Mouse (Mus musculus) liver, embryonic 12.5 days (tissue): ENCODE data around the gene Smim24. TPM values are rescaled to one million over a fixed set of nuclear protein-coding genes. Genes with fewer than 3 reads are reported as not detected.
A peak's percentile ranks its signal among the peaks of the same experiment; 100 is the strongest.

Experiments
- ATAC-seq: fragments of 200-750 bp; cut with Nextera tagmentation; 2 replicates; pipeline ENCODE4 v1.8.0; 2017; ENCODE audit warnings: moderate number of reproducible peaks, mild to moderate bottlenecking, moderate library complexity
- H3K27ac ChIP-seq: fragments of 300-500 bp; sonication (generic); 2 replicates; pipeline ENCODE4 v1.5.1; 2016; ENCODE audit warnings: mild to moderate bottlenecking
- H3K27me3 ChIP-seq: fragments of 300-500 bp; sonication (generic); replicated peaks from 2 replicates; pipeline ENCODE4 v1.6.1; 2016; ENCODE audit warnings: mild to moderate bottlenecking, moderate library complexity
- H3K36me3 ChIP-seq: fragments of 300-500 bp; sonication (generic); 2 replicates; pipeline ENCODE4 v1.6.1; 2016; ENCODE audit warnings: mild to moderate bottlenecking, moderate library complexity
- H3K4me1 ChIP-seq: fragments of 300-500 bp; sonication (generic); 2 replicates; pipeline ENCODE4 v1.6.1; 2016
- H3K4me2 ChIP-seq: fragments of 300-500 bp; sonication (generic); 2 replicates; pipeline ENCODE4 v1.6.1; 2016; ENCODE audit warnings: mild to moderate bottlenecking, moderate library complexity
- H3K4me3 ChIP-seq: fragments of 300-500 bp; sonication (generic); 2 replicates; pipeline ENCODE4 v1.5.1; 2016; ENCODE audit warnings: mild to moderate bottlenecking, moderate library complexity
- H3K9ac ChIP-seq: fragments of 300-500 bp; sonication (generic); 2 replicates; pipeline ENCODE4 v1.6.1; 2016; ENCODE audit warnings: mild to moderate bottlenecking, moderate library complexity
- H3K9me3 ChIP-seq: fragments of 300-500 bp; sonication (generic); replicated peaks from 2 replicates; pipeline ENCODE4 v1.6.1; 2016; ENCODE audit warnings: mild to moderate bottlenecking, moderate library complexity
- WGBS: fragments of 180-500 bp; shearing (Covaris S2); methylation state at CpG from one replicate; pipeline ENCODE4 v1.1.7; 2016; ENCODE audit not compliant: insufficient replicate concordance; 5-methylcytosine and 5-hydroxymethylcytosine counted together
- polyA plus RNA-seq: library from polyadenylated mRNA; unstranded; fragments of >200 nt; fragmentation: Nextera tagmentation; extraction: Ambion mirVana; gene quantifications from 2 replicates; pipeline ENCODE4 v1.2.1, GENCODE M21; 2016

Gene Smim24
- polyA plus RNA-seq, 1 experiment from 2014 or later = 1.8 TPM

- H3K4me2 ChIP-seq = no peak overlapping the region
- H3K4me3 ChIP-seq = no peak overlapping the region
- H3K4me1 ChIP-seq = peaks cover 27% of the 10 kb centered on the region
- H3K9ac ChIP-seq = no peak overlapping the region
- H3K27ac ChIP-seq = no peak overlapping the region
- H3K9me3 ChIP-seq = no peaks in the 10 kb centered on the region
- ATAC-seq = no peak
- peaks cover 23% of the 10 kb centered on the region for H3K36me3 ChIP-seq
- WGBS = 83% methylated on average over 4 of the region's 4 CpGs
- H3K27me3 ChIP-seq = peaks cover 9% of the 10 kb centered on the region
Measured at GRCm38 (mm10) chr10:81395865-81396264, 3.0 kb downstream of the Smim24 start.

- Histone ChIP-seq H3K27ac (no peak overlapping the region), H3K4me3 (no peak overlapping the region), H3K9ac (no peak overlapping the region), H3K36me3 (peaks cover 19% of the 10 kb centered on the region), H3K4me2 (no peak overlapping the region), H3K9me3 (no peaks in the 10 kb centered on the region), H3K4me1 (peaks cover 36% of the 10 kb centered on the region), H3K27me3 (peaks cover 9% of the 10 kb centered on the region)
- ATAC-seq = no peak
- WGBS = 81% methylated on average over 5 of the region's 5 CpGs
Measured at GRCm38 (mm10) chr10:81396749-81397148, 3.9 kb downstream of the Smim24 start.

GRCm38 (mm10) chr10:81399296-81399695 lies 6.4 kb downstream of the Smim24 start:
- 70% methylated on average over 5 of the region's 5 CpGs for WGBS
- Histone ChIP-seq H3K4me1 (peaks cover 35% of the 10 kb centered on the region), H3K27me3 (peaks cover 29% of the 10 kb centered on the region), H3K4me3 (no peak overlapping the region), H3K36me3 (peaks cover 20% of the 10 kb centered on the region), H3K9ac (no peak overlapping the region), H3K27ac (no peak overlapping the region), H3K4me2 (no peak overlapping the region), H3K9me3 (no peaks in the 10 kb centered on the region)
- no peak for ATAC-seq

GRCm38 (mm10) chr10:81399798-81400308 lies 7.0 kb downstream of the Smim24 start:
- no peak overlapping the region for H3K27ac ChIP-seq

GRCm38 (mm10) chr10:81400371-81401204 lies 7.7 kb downstream of the Smim24 start:
- no peak for ATAC-seq
- Histone ChIP-seq H3K9ac (no peak overlapping the region), H3K4me2 (0 out of 2 replicates have a peak overlapping the region, but pooled peaks have one; percentile 46), H3K4me1 (peaks cover 44% of the 10 kb centered on the region), H3K36me3 (peaks cover 27% of the 10 kb centered on the region), H3K27me3 (peaks cover 40% of the 10 kb centered on the region), H3K27ac (no peak overlapping the region), H3K4me3 (no peak overlapping the region), H3K9me3 (no peaks in the 10 kb centered on the region)
- 76% methylated on average over 22 of the region's 22 CpGs for WGBS

More at GRCm38 (mm10) chr10:81399798-81400308, 7.0 kb downstream of the Smim24 start:
- H3K9ac ChIP-seq = no peak overlapping the region
- H3K9me3 ChIP-seq = no peaks in the 10 kb centered on the region
- peaks cover 35% of the 10 kb centered on the region for H3K27me3 ChIP-seq
- no peak overlapping the region for H3K4me2 ChIP-seq
- peaks cover 26% of the 10 kb centered on the region for H3K36me3 ChIP-seq
- no peak for ATAC-seq
- no peak overlapping the region for H3K4me3 ChIP-seq
- WGBS = 82% methylated on average over 18 of the region's 18 CpGs
- H3K4me1 ChIP-seq = peaks cover 38% of the 10 kb centered on the region

GRCm38 (mm10) chr10:81401205-81401520 lies 8.3 kb downstream of the Smim24 start:
- Histone ChIP-seq H3K27ac (peak overlapping the region; percentile 73), H3K4me2 (peak overlapping the region; percentile 46), H3K27me3 (peaks cover 46% of the 10 kb centered on the region), H3K9me3 (no peaks in the 10 kb centered on the region), H3K4me1 (peaks cover 46% of the 10 kb centered on the region), H3K9ac (no peak overlapping the region), H3K4me3 (no peak overlapping the region), H3K36me3 (peaks cover 33% of the 10 kb centered on the region)
- ATAC-seq = no peak; the same call in 1 of the 2 replicates
- 37% methylated on average over 10 of the region's 10 CpGs for WGBS

GRCm38 (mm10) chr10:81401521-81402226 lies 8.8 kb downstream of the Smim24 start:
- Histone ChIP-seq H3K9ac (0 out of 2 replicates have a peak overlapping the region, but pooled peaks have one; percentile 23), H3K4me3 (no peak overlapping the region), H3K9me3 (no peaks in the 10 kb centered on the region), H3K4me2 (peak overlapping the region; percentile 46), H3K4me1 (peaks cover 51% of the 10 kb centered on the region), H3K27me3 (peaks cover 51% of the 10 kb centered on the region), H3K27ac (peak overlapping the region; percentile 73), H3K36me3 (peaks cover 33% of the 10 kb centered on the region)
- ATAC-seq = peak; percentile 80
- 7% methylated on average over 18 of the region's 18 CpGs for WGBS

GRCm38 (mm10) chr10:81402227-81402765 lies 9.4 kb downstream of the Smim24 start:
- H3K27ac ChIP-seq = peak overlapping the region; percentile 70
- H3K4me3 ChIP-seq = no peak overlapping the region
- no peak; the same call in 1 of the 2 replicates for ATAC-seq
- WGBS = 39% methylated on average over 7 of the region's 7 CpGs
- no peak overlapping the region for H3K9ac ChIP-seq
- H3K27me3 ChIP-seq = peaks cover 58% of the 10 kb centered on the region
- H3K4me2 ChIP-seq = peak overlapping the region; percentile 46
- peaks cover 37% of the 10 kb centered on the region for H3K36me3 ChIP-seq
- H3K4me1 ChIP-seq = peaks cover 57% of the 10 kb centered on the region
- H3K9me3 ChIP-seq = no peaks in the 10 kb centered on the region

- Histone ChIP-seq H3K9me3 (no peaks in the 10 kb centered on the region), H3K27me3 (peaks cover 70% of the 10 kb centered on the region), H3K9ac (no peak overlapping the region), H3K4me3 (no peak overlapping the region), H3K4me1 (peaks cover 70% of the 10 kb centered on the region), H3K27ac (no peak overlapping the region; the same call in 1 of the 2 replicates), H3K4me2 (no peak overlapping the region), H3K36me3 (peaks cover 37% of the 10 kb centered on the region)
- no peak for ATAC-seq
- WGBS = 71% methylated on average over 10 of the region's 10 CpGs
Measured at GRCm38 (mm10) chr10:81403511-81403910, 10.7 kb downstream of the Smim24 start.

- Histone ChIP-seq H3K4me1 (peaks cover 75% of the 10 kb centered on the region), H3K27ac (no peak overlapping the region), H3K9ac (no peak overlapping the region), H3K9me3 (no peaks in the 10 kb centered on the region), H3K36me3 (peaks cover 37% of the 10 kb centered on the region), H3K27me3 (peaks cover 75% of the 10 kb centered on the region), H3K4me3 (no peak overlapping the region), H3K4me2 (no peak overlapping the region)
- 26% methylated on average over 9 of the region's 9 CpGs for WGBS
- no peak for ATAC-seq
Measured at GRCm38 (mm10) chr10:81404082-81404481, 11.2 kb downstream of the Smim24 start.

GRCm38 (mm10) chr10:81404720-81405119 lies 11.9 kb downstream of the Smim24 start:
- H3K4me1 ChIP-seq = peaks cover 82% of the 10 kb centered on the region
- H3K4me2 ChIP-seq = 0 out of 2 replicates have a peak overlapping the region, but pooled peaks have one; percentile 2
- H3K9ac ChIP-seq = no peak overlapping the region
- ATAC-seq = no peak
- H3K36me3 ChIP-seq = peaks cover 32% of the 10 kb centered on the region
- peaks cover 79% of the 10 kb centered on the region for H3K27me3 ChIP-seq
- WGBS = 30% methylated on average over 18 of the region's 18 CpGs
- H3K9me3 ChIP-seq = no peaks in the 10 kb centered on the region
- no peak overlapping the region for H3K27ac ChIP-seq
- no peak overlapping the region for H3K4me3 ChIP-seq
